Comparison of ENCODE assay signal across 12 mouse cellular contexts in genomic region chr3:68405724-68406123, GRCm38 (mm10).
"Had no signal": no experiment of that assay in that cellular context is flagged by ENCODE, and none has a peak within 500 bp of the region (broad histone marks: within the 10 kb centered on the region; RNA-seq: fewer than 3 reads in every experiment).

No protein-coding gene starts in this region.

- H3K9me3 ChIP-seq: kidney, embryonic 15.5 days; limb, embryonic 15.5 days; liver, embryonic 12.5 days had no signal

- DNase-seq: kidney, adult 2 months; kidney, postnatal 14 days; layer of hippocampus, postnatal 36 days; lung, embryonic 14.5 days; lung, postnatal 10 days; lung, postnatal 4 days; thymus, postnatal 14 days had no signal

- H3K4me2 ChIP-seq: kidney, embryonic 15.5 days; limb, embryonic 15.5 days; liver, embryonic 12.5 days; lung, embryonic 14.5 days had no signal

- H3K4me1 ChIP-seq: kidney, embryonic 15.5 days; limb, embryonic 15.5 days; liver, embryonic 12.5 days had no signal

- ATAC-seq: liver, embryonic 12.5 days had no signal

- H3K27ac ChIP-seq: kidney, embryonic 15.5 days; limb, embryonic 15.5 days; liver, embryonic 12.5 days; stomach, postnatal 0 days had no signal

- H3K27me3 ChIP-seq: kidney, embryonic 15.5 days; limb, embryonic 15.5 days; liver, embryonic 12.5 days had no signal

- H3K9ac ChIP-seq: kidney, embryonic 15.5 days; limb, embryonic 15.5 days; liver, embryonic 12.5 days; lung, embryonic 14.5 days had no signal

- H3K36me3 ChIP-seq: kidney, embryonic 15.5 days; limb, embryonic 15.5 days; liver, embryonic 12.5 days had no signal

- H3K4me3 ChIP-seq: kidney, embryonic 15.5 days; limb, embryonic 15.5 days; liver, embryonic 12.5 days; myocyte had no signal
